Mouse (Mus musculus) E14TG2a.4 (cell line): ENCODE measurements around the gene Gga1.

ENCODE experiments used
- H3K27me3 ChIP-seq: 2 replicates; pipeline ENCODE4 v1.6.1; 2014; ENCODE audit warnings: low read length, control low read depth; ENCODE audit not compliant: insufficient read depth
- H3K36me3 ChIP-seq: 2 replicates; pipeline ENCODE4 v1.6.1; 2014; ENCODE audit warnings: low read length, control low read depth; ENCODE audit not compliant: insufficient read depth
- H3K4me1 ChIP-seq: replicated peaks from 2 replicates; pipeline ENCODE4 v1.6.1; 2014; ENCODE audit warnings: low read depth, low read length, control low read depth
- H3K4me3 ChIP-seq: replicated peaks from 2 replicates; pipeline ENCODE4 v1.5.1; 2014; ENCODE audit warnings: mild to moderate bottlenecking, low read length
- H3K9me3 ChIP-seq: 2 replicates; pipeline ENCODE4 v1.6.1; 2014; ENCODE audit warnings: low read length, control low read depth
- CTCF ChIP-seq: conservative IDR thresholded peaks from 2 replicates; pipeline ENCODE4 v1.5.1; 2014; ENCODE audit warnings: low read length
- NANOG ChIP-seq: IDR thresholded peaks from 2 replicates; pipeline ENCODE4 v1.6.1; 2014; ENCODE audit warnings: borderline replicate concordance, low read length, mixed read lengths
- POU5F1 ChIP-seq: IDR thresholded peaks from 2 replicates; pipeline ENCODE4 v1.6.1; 2014; ENCODE audit warnings: low read length, borderline replicate concordance

Gga1 gene

GRCm38 (mm10) chr15:78862280-78862679 lies 14.7 kb upstream of the Gga1 start:
- Histone ChIP-seq H3K36me3 (no peaks in the 10 kb centered on the region), H3K4me1 (peaks cover 47% of the 10 kb centered on the region), H3K9me3 (no peaks in the 10 kb centered on the region), H3K27me3 (peaks cover 20% of the 10 kb centered on the region), H3K4me3 (no peak overlapping the region)
- TF ChIP-seq CTCF (no peak), NANOG (no peak), POU5F1 (no peak)

DNA sequence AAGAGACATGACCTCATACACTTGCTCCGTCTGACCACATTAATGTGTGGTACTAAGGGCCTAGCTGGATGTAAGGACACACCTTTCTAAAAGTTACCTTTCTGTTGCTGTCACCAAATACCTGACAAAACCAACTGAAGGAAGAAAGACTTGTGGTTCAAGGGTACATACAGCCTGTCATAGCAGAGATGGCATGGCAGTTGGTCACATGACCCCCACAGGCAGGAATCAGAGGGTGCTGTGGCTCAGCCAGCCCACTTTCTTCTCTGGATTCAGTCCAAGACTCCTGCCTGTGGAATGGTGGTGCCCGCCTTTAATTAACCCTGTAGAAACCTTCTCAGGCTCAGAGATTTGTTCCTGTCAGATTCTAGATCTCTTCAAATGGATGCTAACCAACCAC lies 13.8 kb upstream of the Gga1 start:
- H3K4me1 ChIP-seq, result peaks cover 56% of the 10 kb centered on the region
- TF ChIP-seq CTCF (no peak), POU5F1 (no peak)
- peaks cover 20% of the 10 kb centered on the region for H3K27me3 ChIP-seq
- no peaks in the 10 kb centered on the region for H3K9me3 ChIP-seq
- peak overlapping the region; percentile 62; the same call in 1 of the 2 replicates for H3K4me3 ChIP-seq
- no peaks in the 10 kb centered on the region for H3K36me3 ChIP-seq

GRCm38 (mm10) chr15:78863852-78864253 lies 13.1 kb upstream of the Gga1 start:
- Histone ChIP-seq H3K9me3 (no peaks in the 10 kb centered on the region), H3K36me3 (no peaks in the 10 kb centered on the region), H3K4me3 (peak overlapping the region; percentile 62), H3K27me3 (peaks cover 20% of the 10 kb centered on the region), H3K4me1 (peaks cover 63% of the 10 kb centered on the region)
- TF ChIP-seq CTCF (no peak), NANOG (no peak), POU5F1 (no peak)

DNA sequence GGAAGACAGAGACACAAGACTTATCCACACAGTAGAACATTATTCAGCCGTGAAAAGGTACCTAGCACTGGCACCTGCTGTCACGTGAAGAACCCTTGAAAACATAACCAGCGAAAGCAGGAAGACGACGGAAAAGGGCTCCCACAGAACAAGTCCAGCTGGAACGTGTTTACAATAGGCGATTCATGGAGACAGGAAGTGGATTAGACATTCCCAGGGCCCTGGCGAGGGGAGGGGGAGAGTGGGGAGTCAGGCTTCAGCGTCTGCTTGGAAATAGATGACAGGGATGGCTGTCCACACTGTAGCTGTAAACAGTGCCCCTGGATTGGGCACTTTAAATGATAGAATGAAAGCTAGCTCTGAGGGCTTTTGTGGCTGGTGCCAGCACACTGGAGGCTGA lies 8.6 kb upstream of the Gga1 start:
- H3K36me3 ChIP-seq, result no peaks in the 10 kb centered on the region
- peaks cover 5% of the 10 kb centered on the region; the same call in 1 of the 2 replicates for H3K27me3 ChIP-seq
- TF ChIP-seq POU5F1, result no peak
- no peak for TF ChIP-seq CTCF
- TF ChIP-seq NANOG, result no peak
- peaks cover 81% of the 10 kb centered on the region for H3K4me1 ChIP-seq
- no peaks in the 10 kb centered on the region for H3K9me3 ChIP-seq
- H3K4me3 ChIP-seq, result peak overlapping the region; percentile 10; the same call in 1 of the 2 replicates

- Histone ChIP-seq H3K4me1 (peaks cover 81% of the 10 kb centered on the region), H3K27me3 (peaks cover 5% of the 10 kb centered on the region; the same call in 1 of the 2 replicates), H3K36me3 (no peaks in the 10 kb centered on the region), H3K9me3 (no peaks in the 10 kb centered on the region), H3K4me3 (peak overlapping the region; percentile 10; the same call in 1 of the 2 replicates)
- TF ChIP-seq CTCF, result no peak
- no peak for TF ChIP-seq POU5F1
- TF ChIP-seq NANOG, result no peak
Measured at GRCm38 (mm10) chr15:78868826-78869233, 8.2 kb upstream of the Gga1 start.

- Histone ChIP-seq H3K36me3 (no peaks in the 10 kb centered on the region), H3K27me3 (peaks cover 5% of the 10 kb centered on the region; the same call in 1 of the 2 replicates), H3K4me1 (peaks cover 81% of the 10 kb centered on the region), H3K4me3 (no peak overlapping the region), H3K9me3 (no peaks in the 10 kb centered on the region)
- TF ChIP-seq CTCF, result peak; percentile 99
- no peak for TF ChIP-seq NANOG
Measured at GRCm38 (mm10) chr15:78869775-78870174, 7.2 kb upstream of the Gga1 start.

DNA sequence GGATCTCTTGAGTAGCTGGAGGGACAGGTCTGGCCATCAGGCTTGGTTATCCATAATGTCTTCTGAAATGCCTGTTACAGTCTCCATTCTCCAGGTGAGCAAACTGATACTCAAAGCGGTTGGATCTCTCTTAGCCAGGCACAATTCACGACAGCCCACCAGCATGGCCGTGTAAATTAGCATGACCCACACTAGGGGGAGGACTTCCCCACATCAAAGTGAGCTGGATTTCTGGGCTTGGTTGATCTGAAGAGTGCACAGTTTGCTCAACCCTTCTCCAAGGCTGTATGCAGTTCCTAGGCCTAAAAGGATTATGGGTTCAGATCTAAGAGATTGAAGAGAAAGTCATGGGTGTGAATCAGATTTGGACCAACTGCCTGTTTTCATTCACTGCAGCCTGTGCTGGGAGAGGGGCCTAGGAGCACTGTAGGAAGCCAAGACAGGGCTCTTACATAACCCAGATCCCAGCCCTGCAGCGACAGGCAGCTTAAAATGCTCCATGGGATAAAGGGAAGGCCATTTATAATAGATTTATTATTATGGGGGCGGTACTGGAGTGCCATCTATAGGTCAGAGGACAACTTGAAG lies 4.9 kb upstream of the Gga1 start:
- Histone ChIP-seq H3K27me3 (no peaks in the 10 kb centered on the region), H3K4me3 (no peak overlapping the region), H3K36me3 (no peaks in the 10 kb centered on the region), H3K4me1 (peaks cover 80% of the 10 kb centered on the region), H3K9me3 (no peaks in the 10 kb centered on the region)
- TF ChIP-seq CTCF (no peak), POU5F1 (no peak), NANOG (no peak)

DNA sequence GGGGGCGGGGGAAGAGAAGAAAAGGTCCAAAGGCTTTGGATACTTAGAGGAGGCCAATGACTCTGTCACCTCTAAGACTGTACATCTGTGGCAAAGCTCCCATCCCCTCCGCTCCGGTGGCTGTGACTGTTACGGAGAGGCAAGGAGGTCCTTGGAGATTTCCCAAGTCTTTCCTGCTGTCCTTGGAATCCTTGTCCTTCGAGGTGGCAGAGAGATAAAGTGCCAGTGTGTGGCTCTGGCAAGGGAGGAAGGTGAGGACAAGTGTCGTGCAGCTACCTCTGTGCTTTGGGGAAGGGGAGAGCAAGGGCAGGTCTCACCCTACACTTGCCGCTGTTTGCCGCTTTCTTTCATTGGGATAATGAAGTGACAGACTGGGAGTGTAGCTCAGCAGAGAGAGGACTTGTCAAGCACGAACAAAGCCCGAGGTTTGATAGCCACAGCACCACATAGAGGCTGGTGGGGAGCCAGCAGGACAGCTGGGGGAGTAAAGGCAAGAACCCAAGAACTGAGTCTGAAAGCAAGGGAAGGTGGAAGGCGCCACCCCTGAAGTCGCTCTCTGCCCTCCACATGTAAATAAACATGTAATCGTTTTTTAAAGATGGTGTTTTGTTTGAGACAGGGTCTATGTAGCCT lies 3.1 kb upstream of the Gga1 start:
- TF ChIP-seq NANOG, result no peak
- no peak for TF ChIP-seq CTCF
- no peak for TF ChIP-seq POU5F1
- H3K36me3 ChIP-seq, result 0 out of 2 replicates have a peak, but pooled peaks cover under 1% of the 10 kb centered on the region
- peaks cover 72% of the 10 kb centered on the region for H3K4me1 ChIP-seq
- no peaks in the 10 kb centered on the region for H3K27me3 ChIP-seq
- H3K4me3 ChIP-seq, result peak overlapping the region; percentile 92
- no peaks in the 10 kb centered on the region for H3K9me3 ChIP-seq

DNA sequence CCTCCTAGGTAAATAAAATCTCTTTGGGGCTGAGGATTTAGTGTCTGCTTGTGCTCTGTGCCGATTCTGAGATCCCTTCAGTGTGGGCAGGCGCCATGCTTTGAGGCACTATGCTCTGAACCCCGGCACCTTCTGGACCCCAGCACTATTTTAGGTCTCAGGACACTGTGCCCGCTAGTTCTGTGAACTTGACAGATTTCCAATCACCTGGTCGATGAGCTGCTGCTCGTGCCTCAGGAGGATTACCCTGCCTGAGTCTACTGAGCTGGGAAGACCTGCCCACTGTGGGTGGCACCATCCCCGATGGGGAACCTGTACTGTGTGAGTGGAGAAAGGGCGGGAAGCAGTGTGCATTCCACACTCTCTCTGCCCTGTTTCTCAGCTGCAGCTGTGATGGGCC lies 2.0 kb upstream of the Gga1 start:
- Histone ChIP-seq H3K36me3 (peaks cover 11% of the 10 kb centered on the region), H3K27me3 (no peaks in the 10 kb centered on the region), H3K9me3 (no peaks in the 10 kb centered on the region), H3K4me1 (peaks cover 75% of the 10 kb centered on the region), H3K4me3 (peak overlapping the region; percentile 92)
- TF ChIP-seq CTCF (no peak), POU5F1 (no peak), NANOG (no peak)
